Mouse (Mus musculus): ENCODE data around the gene Afap1. TPM values are rescaled to one million over a fixed set of nuclear protein-coding genes. Genes with fewer than 3 reads are reported as not detected.
A peak's percentile ranks its signal among the peaks of the same experiment; 100 is the strongest.

The Afap1 gene
- total and polyA plus RNA-seq, 2 experiments: 0.55 to 0.73 TPM

- Histone ChIP-seq H3K79me2 (ENCODE audit: control insufficient read depth, insufficient read depth, low read length) (no peaks in the 10 kb centered on the region), H3K4me3 (ENCODE audit: insufficient read depth, low read depth, low read length) (no peak overlapping the region), H3K9ac (ENCODE audit: low read depth, low read length) (no peak overlapping the region), H3K27ac (replicated peaks; ENCODE audit: insufficient read depth, low read depth, low read length) (no peak overlapping the region), H3K27me3 (ENCODE audit: control insufficient read depth, insufficient read depth, low read length) (no peaks in the 10 kb centered on the region), H3K36me3 (ENCODE audit: control insufficient read depth, insufficient read depth, low read length) (no peaks in the 10 kb centered on the region), H3K4me1 (ENCODE audit: control insufficient read depth, insufficient read depth, low read length) (no peaks in the 10 kb centered on the region)
- no peak for TF ChIP-seq CTCF (IDR thresholded peaks at IDR 0.05; ENCODE audit: low read depth, low read length)
- no peak for TF ChIP-seq POLR2A (IDR thresholded peaks at IDR 0.05; ENCODE audit: extremely low read depth, insufficient read depth, low read length)
- 53% methylated on average over 11 of the region's 11 CpGs for WGBS
- no peak for DNase-seq (ENCODE audit: extremely low read depth, low read depth, low spot score)
Observed at GRCm38 (mm10) chr5:35884262-35884661, 8.9 kb upstream of the Afap1 start.

GRCm38 (mm10) chr5:35884689-35885088 is 8.4 kb upstream of the Afap1 start:
- Histone ChIP-seq H3K36me3 (ENCODE audit: control insufficient read depth, insufficient read depth, low read length) (no peaks in the 10 kb centered on the region), H3K4me1 (ENCODE audit: control insufficient read depth, insufficient read depth, low read length) (no peaks in the 10 kb centered on the region), H3K27me3 (ENCODE audit: control insufficient read depth, insufficient read depth, low read length) (no peaks in the 10 kb centered on the region), H3K9ac (ENCODE audit: low read depth, low read length) (no peak overlapping the region), H3K79me2 (ENCODE audit: control insufficient read depth, insufficient read depth, low read length) (no peaks in the 10 kb centered on the region), H3K27ac (replicated peaks; ENCODE audit: insufficient read depth, low read depth, low read length) (no peak overlapping the region), H3K4me3 (ENCODE audit: insufficient read depth, low read depth, low read length) (no peak overlapping the region)
- TF ChIP-seq POLR2A (IDR thresholded peaks at IDR 0.05; ENCODE audit: extremely low read depth, insufficient read depth, low read length) (no peak), CTCF (IDR thresholded peaks at IDR 0.05; ENCODE audit: low read depth, low read length) (no peak)
- 86% methylated on average over 5 of the region's 5 CpGs for WGBS
- no peak for DNase-seq (ENCODE audit: extremely low read depth, low read depth, low spot score)

- H3K4me1 ChIP-seq (ENCODE audit: control insufficient read depth, insufficient read depth, low read length): peaks cover 2% of the 10 kb centered on the region; the same call in 1 of the 2 replicates
- H3K4me3 ChIP-seq (ENCODE audit: insufficient read depth, low read depth, low read length): no peak overlapping the region
- no peak overlapping the region for H3K9ac ChIP-seq (ENCODE audit: low read depth, low read length)
- H3K36me3 ChIP-seq (ENCODE audit: control insufficient read depth, insufficient read depth, low read length): no peaks in the 10 kb centered on the region
- no peaks in the 10 kb centered on the region for H3K27me3 ChIP-seq (ENCODE audit: control insufficient read depth, insufficient read depth, low read length)
- WGBS: 65% methylated on average over 9 of the region's 9 CpGs
- DNase-seq (ENCODE audit: extremely low read depth, low read depth, low spot score): no peak
- no peak overlapping the region for H3K27ac ChIP-seq (replicated peaks; ENCODE audit: insufficient read depth, low read depth, low read length)
- TF ChIP-seq CTCF (IDR thresholded peaks at IDR 0.05; ENCODE audit: low read depth, low read length) (peak; percentile 61), POLR2A (IDR thresholded peaks at IDR 0.05; ENCODE audit: extremely low read depth, insufficient read depth, low read length) (no peak)
- no peaks in the 10 kb centered on the region for H3K79me2 ChIP-seq (ENCODE audit: control insufficient read depth, insufficient read depth, low read length)
Observed at GRCm38 (mm10) chr5:35888959-35889358, 4.2 kb upstream of the Afap1 start.

GRCm38 (mm10) chr5:35889641-35890040 is 3.5 kb upstream of the Afap1 start:
- peaks cover 2% of the 10 kb centered on the region; the same call in 1 of the 2 replicates for H3K4me1 ChIP-seq (ENCODE audit: control insufficient read depth, insufficient read depth, low read length)
- no peak for DNase-seq (ENCODE audit: extremely low read depth, low read depth, low spot score)
- no peaks in the 10 kb centered on the region for H3K27me3 ChIP-seq (ENCODE audit: control insufficient read depth, insufficient read depth, low read length)
- H3K79me2 ChIP-seq (ENCODE audit: control insufficient read depth, insufficient read depth, low read length): no peaks in the 10 kb centered on the region
- H3K4me3 ChIP-seq (ENCODE audit: insufficient read depth, low read depth, low read length): no peak overlapping the region
- H3K27ac ChIP-seq (replicated peaks; ENCODE audit: insufficient read depth, low read depth, low read length): no peak overlapping the region
- 66% methylated on average over 2 of the region's 2 CpGs for WGBS
- no peaks in the 10 kb centered on the region for H3K36me3 ChIP-seq (ENCODE audit: control insufficient read depth, insufficient read depth, low read length)
- no peak for TF ChIP-seq CTCF (IDR thresholded peaks at IDR 0.05; ENCODE audit: low read depth, low read length)
- TF ChIP-seq POLR2A (IDR thresholded peaks at IDR 0.05; ENCODE audit: extremely low read depth, insufficient read depth, low read length): no peak
- no peak overlapping the region for H3K9ac ChIP-seq (ENCODE audit: low read depth, low read length)

GRCm38 (mm10) chr5:35890985-35891730 is 2.0 kb upstream of the Afap1 start:
- H3K27ac ChIP-seq (replicated peaks; ENCODE audit: insufficient read depth, low read depth, low read length): no peak overlapping the region
- 89% methylated on average over 13 of the region's 13 CpGs for WGBS
- TF ChIP-seq CTCF (IDR thresholded peaks at IDR 0.05; ENCODE audit: low read depth, low read length) (no peak), POLR2A (IDR thresholded peaks at IDR 0.05; ENCODE audit: extremely low read depth, insufficient read depth, low read length) (no peak)
- no peak overlapping the region for H3K4me3 ChIP-seq (ENCODE audit: insufficient read depth, low read depth, low read length)
- no peak overlapping the region for H3K9ac ChIP-seq (ENCODE audit: low read depth, low read length)
- peaks cover 2% of the 10 kb centered on the region; the same call in 1 of the 2 replicates for H3K4me1 ChIP-seq (ENCODE audit: control insufficient read depth, insufficient read depth, low read length)
- H3K27me3 ChIP-seq (ENCODE audit: control insufficient read depth, insufficient read depth, low read length): no peaks in the 10 kb centered on the region
- no peak for DNase-seq (ENCODE audit: extremely low read depth, low read depth, low spot score)
- no peaks in the 10 kb centered on the region for H3K79me2 ChIP-seq (ENCODE audit: control insufficient read depth, insufficient read depth, low read length)
- H3K36me3 ChIP-seq (ENCODE audit: control insufficient read depth, insufficient read depth, low read length): no peaks in the 10 kb centered on the region

- WGBS: 60% methylated on average over 3 of the region's 3 CpGs
- H3K9ac ChIP-seq (ENCODE audit: low read depth, low read length): no peak overlapping the region
- H3K79me2 ChIP-seq (ENCODE audit: control insufficient read depth, insufficient read depth, low read length): no peaks in the 10 kb centered on the region
- TF ChIP-seq POLR2A (IDR thresholded peaks at IDR 0.05; ENCODE audit: extremely low read depth, insufficient read depth, low read length) (no peak), CTCF (IDR thresholded peaks at IDR 0.05; ENCODE audit: low read depth, low read length) (no peak)
- H3K4me1 ChIP-seq (ENCODE audit: control insufficient read depth, insufficient read depth, low read length): peaks cover 2% of the 10 kb centered on the region; the same call in 1 of the 2 replicates
- DNase-seq (ENCODE audit: extremely low read depth, low read depth, low spot score): no peak
- H3K27ac ChIP-seq (replicated peaks; ENCODE audit: insufficient read depth, low read depth, low read length): no peak overlapping the region
- no peaks in the 10 kb centered on the region for H3K27me3 ChIP-seq (ENCODE audit: control insufficient read depth, insufficient read depth, low read length)
- H3K36me3 ChIP-seq (ENCODE audit: control insufficient read depth, insufficient read depth, low read length): no peaks in the 10 kb centered on the region
- H3K4me3 ChIP-seq (ENCODE audit: insufficient read depth, low read depth, low read length): no peak overlapping the region
Observed at GRCm38 (mm10) chr5:35892363-35892762, 756 bp upstream of the Afap1 start.
